Mouse (Mus musculus): ENCODE measurements around the gene Rab11fip2. TPM values are rescaled to one million over a fixed set of nuclear protein-coding genes. Genes with fewer than 3 reads are reported as not detected.

Gene Rab11fip2
- total RNA-seq, 2 experiments from 2014 or later, result 68.1 to 69.7 TPM

DNA sequence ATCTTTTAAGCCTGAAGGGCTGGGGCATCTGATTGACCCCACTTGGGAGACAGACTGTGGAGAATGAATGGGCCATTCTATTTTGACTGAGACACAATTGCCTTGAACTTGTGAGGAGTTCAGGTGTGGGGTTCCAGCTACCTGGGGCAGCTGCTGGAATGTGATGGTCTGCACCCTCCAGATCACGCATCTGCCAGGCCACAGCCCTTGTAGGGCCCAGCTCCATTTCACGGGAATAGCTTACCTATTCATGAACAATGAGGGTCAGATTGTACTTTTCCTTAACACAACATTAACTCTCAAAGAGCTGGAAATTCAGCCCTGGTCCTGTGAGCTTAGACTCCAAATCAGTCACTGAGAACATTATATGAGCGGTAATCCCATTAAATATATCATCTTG, 82.7 kb downstream of the Rab11fip2 start:
- no peak for DNase-seq (ENCODE audit: low spot score in 2 of 2)

DNA sequence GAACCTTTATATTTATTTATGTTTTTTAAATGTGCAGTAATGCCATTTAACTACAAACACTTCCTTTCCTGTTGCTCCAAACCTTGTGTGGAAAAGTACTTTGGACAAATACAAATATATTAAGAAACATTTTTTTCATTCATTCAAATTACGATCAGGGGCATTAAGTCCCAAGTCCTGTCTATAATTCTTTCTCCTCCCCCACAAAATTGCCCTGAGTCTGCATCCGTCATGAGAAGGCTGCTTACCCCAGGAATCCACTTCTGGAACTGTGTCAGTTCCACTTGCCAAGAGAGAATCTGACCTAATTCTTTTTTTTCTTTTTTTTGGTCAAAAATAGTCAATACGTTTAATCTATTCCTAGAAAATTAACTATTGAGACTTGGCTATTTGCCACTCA, 90.4 kb downstream of the Rab11fip2 start:
- DNase-seq (ENCODE audit: low spot score in 2 of 2), result no peak
